Mouse (Mus musculus) heart, adult 2 months (tissue): ENCODE measurements around the gene Ralbp1.

Experiments
- CTCF ChIP-seq: fragments of 200-600 bp; IDR thresholded peaks from 2 replicates; pipeline ENCODE4 v1.8.1; 2022; ENCODE audit warnings: antibody characterized with exemption, mild to moderate bottlenecking, moderate library complexity
- EP300 ChIP-seq: fragments of 200-500 bp; IDR thresholded peaks from 2 replicates; pipeline ENCODE4 v1.6.1; 2011; ENCODE audit warnings: low read depth, low read length, control low read depth; ENCODE audit not compliant: insufficient read depth
- POLR2A ChIP-seq: fragments of 200-500 bp; IDR thresholded peaks from 2 replicates; pipeline ENCODE4 v1.6.1; 2011; ENCODE audit warnings: mild to moderate bottlenecking, low read depth, low read length, control low read depth; ENCODE audit not compliant: insufficient read depth

DNA sequence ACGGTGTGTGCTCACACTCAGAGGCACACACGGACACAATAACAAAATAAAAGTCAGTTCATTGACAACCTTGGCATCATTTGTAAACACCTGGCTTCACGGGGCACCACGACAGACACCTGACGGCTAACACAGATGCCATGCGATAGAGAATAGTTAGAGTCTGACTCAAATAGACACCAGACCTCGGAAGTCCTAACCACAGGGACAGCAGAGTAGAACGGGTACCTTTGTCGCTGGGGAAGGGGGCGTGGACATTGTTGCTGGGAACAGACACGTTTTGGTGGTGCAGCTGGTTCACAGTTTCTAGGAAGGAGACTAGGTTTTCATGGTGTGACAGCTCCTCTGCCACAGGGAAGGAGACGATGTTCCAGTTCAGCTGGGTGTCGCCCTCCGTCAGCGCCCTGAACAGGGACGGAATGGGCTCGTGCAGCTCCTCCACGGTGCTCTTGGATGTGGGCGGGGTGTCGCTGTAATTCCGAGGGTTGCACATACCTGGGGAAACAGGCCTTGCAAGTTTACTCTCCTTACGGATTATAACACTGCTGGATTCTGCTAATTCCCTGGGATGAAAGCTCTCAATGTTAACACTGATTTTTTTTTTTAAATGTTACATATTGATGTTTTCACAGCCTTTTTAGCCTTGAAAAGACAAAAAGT is 43.9 kb upstream of the Ralbp1 start:
- TF ChIP-seq CTCF, result no peak
- TF ChIP-seq POLR2A, result no peak
- no peak for TF ChIP-seq EP300
